Mouse (Mus musculus) forelimb bud, embryonic 11.5 days (tissue): ENCODE results near the gene Spata3.
A peak's percentile ranks its signal among the peaks of the same experiment; 100 is the strongest.
"Not testable (repeated sequence)": the region's sequence is repeated elsewhere in the genome, so short reads cannot be mapped to it uniquely, and the experiment has no call there.

Experiments used
- DNase-seq: peaks from one replicate; pipeline ENCODE4 v3.0.0-alpha.2; 2012; ENCODE audit warnings: low read depth, low spot score

Gene Spata3

GRCm38 (mm10) chr1:86016516-86016915 is at the start of gene Spata3:
Gene Spata3 (plus strand): TSS chr1:86016816.
- no peak for DNase-seq

DNA sequence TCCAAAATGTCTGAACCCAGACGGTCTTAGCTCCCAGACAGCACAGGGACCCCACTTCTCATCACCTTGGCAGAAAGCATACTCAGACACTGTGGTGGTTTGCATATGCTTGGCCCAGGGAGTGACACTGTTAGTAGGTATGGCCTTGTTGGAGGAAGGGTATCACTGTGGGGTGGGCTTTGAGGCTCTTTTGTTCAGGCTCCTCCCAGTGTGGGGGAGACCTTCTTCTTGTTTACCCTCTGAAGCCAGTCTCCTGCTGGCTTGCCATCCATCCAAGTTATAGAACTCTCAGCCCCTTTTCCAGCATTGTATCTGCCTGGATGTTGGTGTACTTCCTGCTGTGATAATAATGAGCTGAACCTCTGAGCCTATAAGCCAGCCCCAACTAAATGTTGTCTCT is 47.5 kb upstream of the Spata3 start:
- DNase-seq, result no peak

GRCm38 (mm10) chr1:85969519-85969918 is 47.1 kb upstream of the Spata3 start:
- DNase-seq, result no peak

DNA sequence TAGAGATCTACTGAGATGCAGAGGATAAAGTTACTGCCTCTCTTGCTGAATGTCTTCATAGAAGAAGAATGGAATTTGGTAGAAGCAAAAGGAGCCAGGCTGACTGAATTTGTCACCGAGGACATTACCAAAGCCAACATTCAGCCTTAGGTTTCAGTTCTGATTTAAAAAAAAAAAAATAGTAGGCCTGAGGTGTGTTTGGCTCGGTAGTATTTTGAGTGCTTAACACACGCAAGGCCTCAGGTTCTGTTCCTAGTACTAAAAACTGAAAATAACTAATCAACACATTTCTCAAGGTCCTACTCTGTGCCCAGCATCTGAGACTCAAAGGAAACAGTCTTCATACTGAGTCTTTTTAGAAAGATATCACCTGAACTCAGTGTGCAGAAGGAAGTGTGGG is 45.5 kb upstream of the Spata3 start:
- DNase-seq, result no peak

- DNase-seq, result no peak
These were observed 44.3 kb upstream of the Spata3 start for GRCm38 (mm10) chr1:85972341-85972740.

GRCm38 (mm10) chr1:85973468-85973877 is 43.1 kb upstream of the Spata3 start:
- DNase-seq, result no peak

DNA sequence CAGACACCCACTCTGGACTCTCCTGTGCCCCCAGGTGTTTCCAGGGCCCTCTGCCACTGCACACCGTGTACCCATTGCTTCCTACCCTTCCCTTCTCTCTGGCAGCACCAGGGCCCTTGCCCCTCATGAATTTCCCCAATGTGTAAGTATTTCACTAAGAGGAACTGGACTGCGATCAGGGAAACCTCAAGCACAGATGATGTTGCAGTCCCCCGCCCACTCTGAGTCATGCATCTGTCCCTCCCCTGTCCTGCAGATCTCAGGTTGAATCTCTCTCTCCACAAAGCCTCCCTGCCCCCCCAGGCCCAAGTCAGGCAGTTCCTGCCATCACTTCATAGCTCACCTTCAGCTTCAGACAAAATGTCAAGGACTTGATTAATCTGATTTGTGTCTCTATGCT is 38.9 kb upstream of the Spata3 start:
- no peak for DNase-seq

- DNase-seq, result no peak
These were observed 34.8 kb upstream of the Spata3 start for GRCm38 (mm10) chr1:85981738-85982357.

- DNase-seq, result no peak
These were observed 30.8 kb upstream of the Spata3 start for GRCm38 (mm10) chr1:85985784-85986183.

DNA sequence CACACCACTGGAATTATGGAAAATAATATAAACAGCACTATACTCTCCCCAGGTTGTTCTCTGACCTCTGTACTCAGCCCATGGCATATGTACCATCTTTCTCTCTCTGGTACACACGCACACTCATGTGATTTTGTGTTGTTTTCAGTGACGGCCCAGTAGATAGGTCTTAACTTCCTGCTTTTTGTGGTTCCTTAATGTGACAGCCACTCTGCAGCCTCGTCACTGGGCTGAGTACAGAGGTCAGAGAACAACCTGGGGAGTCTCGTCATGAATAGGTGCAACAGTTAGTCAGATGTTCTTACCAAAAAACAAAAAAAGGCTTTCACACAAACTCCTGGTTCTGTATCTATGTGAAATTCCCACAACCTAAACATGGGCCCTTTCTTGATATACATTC is 28.3 kb upstream of the Spata3 start:
- DNase-seq, result no peak

GRCm38 (mm10) chr1:85988882-85989281 is 27.7 kb upstream of the Spata3 start:
- DNase-seq, result not testable (repeated sequence)

DNA sequence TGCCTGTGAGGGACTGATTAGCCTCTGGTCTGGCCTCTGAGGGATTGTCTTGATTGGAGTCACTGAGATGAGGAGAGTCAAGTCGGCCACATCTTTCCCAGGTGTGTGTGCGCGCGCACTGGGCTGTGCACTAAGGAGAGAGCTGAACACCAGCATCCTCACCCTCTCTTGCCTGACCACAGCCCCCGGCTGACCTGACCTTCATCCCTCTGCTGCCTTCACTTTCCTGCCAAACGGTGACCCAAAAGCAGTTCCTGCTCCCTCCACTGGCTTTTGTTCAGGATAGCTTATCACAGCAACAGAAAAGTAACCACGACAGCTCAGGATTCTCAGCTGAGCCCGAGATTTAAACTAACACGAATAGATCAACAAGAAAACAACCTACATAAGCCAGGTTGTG is 24.4 kb upstream of the Spata3 start:
- DNase-seq, result no peak

GRCm38 (mm10) chr1:85993541-85993940 is 23.1 kb upstream of the Spata3 start:
- DNase-seq, result no peak

DNA sequence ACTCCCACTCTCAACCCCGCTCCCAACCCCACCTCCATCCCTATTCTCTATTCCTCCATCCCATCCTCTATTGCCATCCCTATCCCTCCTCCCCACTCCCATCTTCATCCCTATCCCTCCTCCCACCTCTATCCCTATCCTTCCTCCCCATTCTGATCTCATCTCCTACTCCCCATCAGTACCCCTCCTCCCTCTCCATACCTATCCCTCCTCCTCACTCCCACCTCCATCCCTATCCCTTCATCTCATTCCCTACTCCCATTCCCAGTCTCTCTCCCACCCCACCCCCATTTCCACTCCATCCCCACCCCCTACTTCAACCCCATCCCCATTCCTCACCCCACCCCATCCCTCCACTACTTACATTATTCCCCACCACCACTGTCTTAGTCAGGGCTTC is 19.4 kb upstream of the Spata3 start:
- DNase-seq, result no peak

DNA sequence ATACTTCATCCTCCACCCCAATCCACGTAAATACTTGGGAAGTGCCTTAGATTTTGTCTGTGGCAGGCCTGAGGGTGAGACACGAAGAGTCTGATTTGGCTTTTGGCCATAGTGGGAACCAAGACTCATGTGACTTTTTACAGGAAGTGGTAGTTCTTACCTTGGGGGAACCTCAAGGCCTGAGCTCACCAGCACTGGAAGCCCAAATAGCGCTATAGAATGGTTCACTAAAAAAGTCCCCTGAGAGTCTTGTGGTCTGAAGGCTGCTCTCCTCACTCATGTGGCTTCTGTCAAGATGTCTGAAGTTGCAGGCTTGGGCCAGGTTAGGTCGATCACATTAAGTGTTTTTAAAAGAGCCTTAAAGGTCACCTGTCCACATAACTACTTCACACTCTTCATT is 18.6 kb upstream of the Spata3 start:
- no peak for DNase-seq

DNA sequence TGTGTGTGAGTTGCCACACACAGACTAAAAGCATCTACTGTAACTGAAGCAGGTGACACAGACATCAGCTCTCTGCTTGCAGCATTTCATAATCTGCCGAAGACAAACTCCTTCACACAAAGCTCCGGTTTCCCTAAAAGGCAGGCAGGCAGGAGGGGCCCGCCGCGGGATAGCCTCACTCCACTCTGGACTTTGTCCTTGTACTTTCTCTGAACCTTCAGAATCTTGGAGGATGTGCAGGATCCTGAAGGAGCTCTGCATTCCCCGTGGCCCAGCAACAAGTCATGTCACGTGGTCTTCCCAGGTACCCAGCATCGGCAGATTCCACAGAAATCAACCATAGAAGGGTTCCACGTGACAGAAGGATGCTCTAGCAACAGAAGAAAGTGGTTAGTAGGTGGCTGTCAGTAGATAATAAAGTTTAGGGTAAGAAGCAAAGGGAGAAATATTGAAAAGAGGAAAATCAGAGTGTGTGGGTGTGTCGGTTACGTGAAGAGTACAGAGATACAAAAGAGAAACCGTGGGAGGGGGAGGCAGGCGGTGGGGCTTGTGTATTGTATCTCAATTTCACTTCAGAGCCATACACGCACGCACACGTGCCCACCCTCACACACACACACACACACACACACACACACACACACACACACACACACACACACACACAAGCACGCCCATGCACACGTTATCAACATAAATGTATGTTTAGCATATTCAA is 16.6 kb upstream of the Spata3 start:
- DNase-seq, result no peak

DNA sequence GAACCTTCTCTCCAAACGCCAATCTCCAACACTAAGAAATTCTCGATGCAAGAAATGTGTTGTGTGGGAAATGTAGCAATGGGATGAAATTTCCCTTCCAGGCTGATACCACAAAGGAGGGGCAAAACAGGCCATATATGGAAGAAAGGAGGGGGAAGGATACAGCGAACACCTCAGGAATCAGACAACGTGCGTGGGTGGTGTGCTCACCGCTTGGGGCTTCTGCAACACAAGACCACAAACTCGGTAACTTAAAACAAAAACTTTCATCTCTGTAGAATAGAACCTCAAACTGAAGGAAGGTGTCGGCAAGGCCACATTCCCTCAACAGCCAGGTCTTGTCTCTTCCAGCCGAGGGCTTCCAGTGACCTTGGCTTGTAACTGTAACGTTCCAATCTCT is 11.1 kb upstream of the Spata3 start:
- no peak for DNase-seq

DNA sequence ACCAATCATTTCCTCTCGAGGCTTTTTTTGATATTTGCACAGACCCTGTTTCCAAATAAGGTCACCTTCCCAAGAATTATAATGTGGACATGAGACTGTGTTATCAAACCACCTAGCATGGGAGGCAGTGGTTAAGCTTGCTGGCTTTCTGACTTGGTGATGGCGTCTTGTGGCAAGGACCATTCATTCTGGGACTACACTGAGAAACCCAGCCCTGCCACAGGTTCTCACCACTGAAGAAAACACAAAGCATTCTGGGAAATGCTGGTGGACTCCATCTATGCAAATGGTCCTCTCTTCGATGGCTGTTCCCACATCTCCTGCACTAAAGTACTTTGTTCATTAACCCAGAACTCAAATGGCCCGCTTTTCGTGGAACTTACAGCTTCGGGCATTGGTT is 10.6 kb upstream of the Spata3 start:
- DNase-seq, result no peak

DNA sequence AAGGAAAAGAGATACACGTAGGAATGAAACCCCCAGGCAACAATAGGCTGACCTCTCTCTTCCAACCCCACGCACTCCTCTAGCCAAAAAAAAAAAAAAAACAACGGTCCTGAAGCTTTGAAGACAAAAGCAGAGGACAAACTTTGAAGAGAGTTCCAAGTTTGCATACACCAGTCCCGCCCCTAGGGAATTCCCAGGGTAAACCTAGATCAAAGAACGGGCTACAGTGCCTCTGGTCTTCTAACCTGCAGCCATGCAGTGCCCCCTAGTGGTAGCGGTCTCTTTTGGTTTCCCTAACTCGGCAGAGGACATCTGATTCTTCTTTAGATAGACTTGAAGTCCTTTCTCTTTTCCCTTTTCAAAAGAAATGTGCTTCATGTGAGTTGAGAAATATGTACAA is 8.8 kb upstream of the Spata3 start:
- peak; percentile 92 for DNase-seq

GRCm38 (mm10) chr1:86015758-86016157 is 858 bp upstream of the Spata3 start:
- not testable (repeated sequence) for DNase-seq

- DNase-seq, result peak; percentile 73
These were observed 1.8 kb downstream of the Spata3 start for GRCm38 (mm10) chr1:86018235-86019055.

GRCm38 (mm10) chr1:86021365-86021989 is 4.9 kb downstream of the Spata3 start:
- DNase-seq, result no peak
